Mouse (Mus musculus): ENCODE measurements around the gene Xrcc5. TPM values are rescaled to one million over a fixed set of nuclear protein-coding genes. Genes with fewer than 3 reads are reported as not detected.

Gene Xrcc5
- polyA plus RNA-seq, 2 experiments, result 22.6 to 41.8 TPM

GRCm38 (mm10) chr1:72399720-72400401, 92.6 kb downstream of the Xrcc5 start:
- no peak for ATAC-seq (ENCODE audit: low FRiP score, low read depth)
- no peak overlapping the region for H3K27ac ChIP-seq (replicated peaks; ENCODE audit: low read depth, low read length)
- H3K4me1 ChIP-seq (ENCODE audit: control insufficient read depth, insufficient read depth, low read length), result no peaks in the 10 kb centered on the region
- no peak overlapping the region for H3K9ac ChIP-seq (ENCODE audit: low read depth, low read length, severe bottlenecking)
- no peak overlapping the region for H3K4me3 ChIP-seq (replicated peaks; ENCODE audit: low read length)
- H3K36me3 ChIP-seq (ENCODE audit: control insufficient read depth, insufficient read depth, low read length), result peaks cover 15% of the 10 kb centered on the region
- no peak for DNase-seq (ENCODE audit: low spot score)
- no peak for TF ChIP-seq POLR2A (IDR thresholded peaks at IDR 0.05; ENCODE audit: borderline replicate concordance, extremely low read depth, insufficient read depth, insufficient read length)
- WGBS, result 80% methylated on average over 8 of the region's 8 CpGs
- no peak overlapping the region for H3K4me2 ChIP-seq (replicated peaks; ENCODE audit: low read depth, low read length, severe bottlenecking)
- H3K27me3 ChIP-seq (ENCODE audit: control insufficient read depth, insufficient read depth, low read length), result no peaks in the 10 kb centered on the region
- H3K9me3 ChIP-seq (ENCODE audit: control insufficient read depth, low read length), result no peaks in the 10 kb centered on the region

- Histone ChIP-seq H3K4me1 (ENCODE audit: control insufficient read depth, insufficient read depth, low read length) (no peaks in the 10 kb centered on the region), H3K4me3 (replicated peaks; ENCODE audit: low read length) (no peak overlapping the region), H3K9me3 (ENCODE audit: control insufficient read depth, low read length) (no peaks in the 10 kb centered on the region), H3K36me3 (ENCODE audit: control insufficient read depth, insufficient read depth, low read length) (peaks cover 8% of the 10 kb centered on the region), H3K9ac (ENCODE audit: low read depth, low read length, severe bottlenecking) (no peak overlapping the region), H3K4me2 (replicated peaks; ENCODE audit: low read depth, low read length, severe bottlenecking) (no peak overlapping the region), H3K27me3 (ENCODE audit: control insufficient read depth, insufficient read depth, low read length) (no peaks in the 10 kb centered on the region), H3K27ac (replicated peaks; ENCODE audit: low read depth, low read length) (no peak overlapping the region)
- TF ChIP-seq POLR2A (IDR thresholded peaks at IDR 0.05; ENCODE audit: borderline replicate concordance, extremely low read depth, insufficient read depth, insufficient read length), result no peak
- DNase-seq (ENCODE audit: low spot score) (peak; percentile 27), ATAC-seq (ENCODE audit: low FRiP score, low read depth) (no peak)
- 66% methylated on average over 9 of the region's 9 CpGs for WGBS
Measured at GRCm38 (mm10) chr1:72400616-72401015, 93.4 kb downstream of the Xrcc5 start.

DNA sequence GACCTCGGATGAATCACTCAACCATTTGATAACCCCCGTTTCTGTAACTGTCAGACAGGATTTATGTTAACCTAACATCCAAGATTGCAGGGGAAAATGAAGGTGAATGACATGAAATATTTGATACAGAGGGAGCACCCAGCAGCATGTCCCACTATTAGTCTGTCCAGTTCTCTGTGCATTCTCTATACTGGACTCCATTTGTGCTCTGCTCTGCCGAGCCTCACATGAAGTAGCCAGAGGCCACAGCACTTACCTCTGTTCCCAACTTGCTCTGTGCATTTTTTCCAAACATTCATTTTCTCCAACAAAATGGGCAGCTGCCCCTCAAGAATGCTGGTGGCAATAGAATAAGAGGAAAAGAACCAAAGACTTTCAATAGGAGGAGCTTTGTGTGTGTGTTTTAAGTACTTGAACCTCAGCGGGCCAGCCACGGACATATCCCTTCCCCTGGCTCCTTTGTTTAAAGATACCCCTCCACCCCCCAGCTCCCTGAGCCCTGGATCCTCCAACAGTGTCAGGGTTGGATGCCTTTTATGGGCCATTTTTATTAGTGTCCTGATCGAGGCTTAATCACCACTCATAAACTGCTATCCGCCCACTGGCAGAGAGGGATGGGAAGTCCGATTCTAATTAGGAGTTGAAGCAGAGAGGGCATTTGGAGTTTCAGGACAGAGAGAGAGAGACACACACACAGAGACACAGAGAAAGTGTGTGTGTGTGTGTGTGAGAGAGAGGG, 94.3 kb downstream of the Xrcc5 start:
- no peak overlapping the region for H3K9ac ChIP-seq (ENCODE audit: low read depth, low read length, severe bottlenecking)
- no peak for ATAC-seq (ENCODE audit: low FRiP score, low read depth)
- no peaks in the 10 kb centered on the region for H3K9me3 ChIP-seq (ENCODE audit: control insufficient read depth, low read length)
- 34% methylated on average over 8 of the region's 8 CpGs for WGBS
- TF ChIP-seq POLR2A (IDR thresholded peaks at IDR 0.05; ENCODE audit: borderline replicate concordance, extremely low read depth, insufficient read depth, insufficient read length), result no peak
- H3K27me3 ChIP-seq (ENCODE audit: control insufficient read depth, insufficient read depth, low read length), result no peaks in the 10 kb centered on the region
- H3K4me3 ChIP-seq (replicated peaks; ENCODE audit: low read length), result no peak overlapping the region
- H3K36me3 ChIP-seq (ENCODE audit: control insufficient read depth, insufficient read depth, low read length), result no peaks in the 10 kb centered on the region
- no peak for DNase-seq (ENCODE audit: low spot score)
- no peaks in the 10 kb centered on the region for H3K4me1 ChIP-seq (ENCODE audit: control insufficient read depth, insufficient read depth, low read length)
- no peak overlapping the region for H3K4me2 ChIP-seq (replicated peaks; ENCODE audit: low read depth, low read length, severe bottlenecking)
- H3K27ac ChIP-seq (replicated peaks; ENCODE audit: low read depth, low read length), result no peak overlapping the region

DNA sequence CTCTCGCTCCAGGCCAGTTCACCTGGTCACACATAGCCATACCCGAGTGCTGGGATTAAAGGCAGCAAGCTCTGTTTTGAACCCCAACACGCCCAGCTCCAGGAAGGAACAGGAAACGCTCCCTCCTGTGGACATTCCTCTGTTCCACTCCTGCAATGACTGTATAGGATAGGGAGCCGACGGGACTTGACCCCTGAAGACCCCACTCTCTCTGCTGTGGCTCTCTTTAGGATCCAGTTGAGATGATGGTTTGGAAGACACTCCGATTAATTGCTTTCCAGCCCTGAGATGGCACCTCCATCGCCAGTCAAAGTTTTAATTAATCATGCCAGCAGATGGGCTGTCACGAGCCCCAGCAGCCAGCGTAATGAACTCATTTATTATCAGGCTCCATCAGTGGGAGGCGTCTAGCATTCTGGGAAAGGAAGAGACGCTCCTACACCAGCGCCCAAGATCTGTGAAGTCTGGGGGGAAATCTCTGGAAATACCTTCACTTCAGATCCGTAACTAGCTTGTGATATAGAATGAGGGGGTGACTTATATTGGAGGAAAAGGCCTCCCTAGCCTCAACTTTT, 99.4 kb downstream of the Xrcc5 start:
- Histone ChIP-seq H3K36me3 (ENCODE audit: control insufficient read depth, insufficient read depth, low read length) (no peaks in the 10 kb centered on the region), H3K27ac (replicated peaks; ENCODE audit: low read depth, low read length) (no peak overlapping the region), H3K4me1 (ENCODE audit: control insufficient read depth, insufficient read depth, low read length) (no peaks in the 10 kb centered on the region), H3K27me3 (ENCODE audit: control insufficient read depth, insufficient read depth, low read length) (no peaks in the 10 kb centered on the region), H3K9me3 (ENCODE audit: control insufficient read depth, low read length) (no peaks in the 10 kb centered on the region), H3K4me3 (replicated peaks; ENCODE audit: low read length) (no peak overlapping the region), H3K9ac (ENCODE audit: low read depth, low read length, severe bottlenecking) (no peak overlapping the region), H3K4me2 (replicated peaks; ENCODE audit: low read depth, low read length, severe bottlenecking) (no peak overlapping the region)
- ATAC-seq (ENCODE audit: low FRiP score, low read depth) (no peak), DNase-seq (ENCODE audit: low spot score) (no peak)
- TF ChIP-seq POLR2A (IDR thresholded peaks at IDR 0.05; ENCODE audit: borderline replicate concordance, extremely low read depth, insufficient read depth, insufficient read length), result no peak
- WGBS, result 70% methylated on average over 14 of the region's 14 CpGs

- DNase-seq (ENCODE audit: low spot score) (peak; percentile 9), ATAC-seq (ENCODE audit: low FRiP score, low read depth) (no peak)
- no peak for TF ChIP-seq POLR2A (IDR thresholded peaks at IDR 0.05; ENCODE audit: borderline replicate concordance, extremely low read depth, insufficient read depth, insufficient read length)
- WGBS, result 52% methylated on average over 5 of the region's 5 CpGs
- Histone ChIP-seq H3K27me3 (ENCODE audit: control insufficient read depth, insufficient read depth, low read length) (no peaks in the 10 kb centered on the region), H3K4me3 (replicated peaks; ENCODE audit: low read length) (no peak overlapping the region), H3K36me3 (ENCODE audit: control insufficient read depth, insufficient read depth, low read length) (no peaks in the 10 kb centered on the region), H3K4me2 (replicated peaks; ENCODE audit: low read depth, low read length, severe bottlenecking) (no peak overlapping the region), H3K9ac (ENCODE audit: low read depth, low read length, severe bottlenecking) (no peak overlapping the region), H3K27ac (replicated peaks; ENCODE audit: low read depth, low read length) (no peak overlapping the region), H3K9me3 (ENCODE audit: control insufficient read depth, low read length) (no peaks in the 10 kb centered on the region), H3K4me1 (ENCODE audit: control insufficient read depth, insufficient read depth, low read length) (no peaks in the 10 kb centered on the region)
Measured at GRCm38 (mm10) chr1:72409936-72410335, 102.7 kb downstream of the Xrcc5 start.
